Mouse (Mus musculus) erythroid progenitor cell, adult 5-6 weeks (primary cell): ENCODE measurements around the gene Mars. TPM values are rescaled to one million over a fixed set of nuclear protein-coding genes. Genes with fewer than 3 reads are reported as not detected.

Source experiments
- ATAC-seq: replicated peaks from 2 replicates; pipeline ENCODE4 v1.8.0; 2016; ENCODE audit warnings: moderate number of reproducible peaks, mild to moderate bottlenecking, moderate TSS enrichment, inconsistent platforms; ENCODE audit not compliant: poor library complexity, low FRiP score, severe bottlenecking
- total RNA-seq, 2 experiments: library from RNA; stranded (forward) in 1 of 2; stranded (reverse) in 1 of 2; fragments of 150-400 nt in 1 of 2; fragments of 186-747, 209-891 nt in 1 of 2; gene quantifications; 2 replicates each; pipeline versions ENCODE4 v1.2.3 to v1.2.4; 2015 to 2017; ENCODE audit warnings: low replicate concordance in 2 of 2

The Mars gene
- total RNA-seq, 2 experiments from 2014 or later = 80.9 to 98.9 TPM

GRCm38 (mm10) chr10:127266112-127267091 lies 45.2 kb downstream of the Mars start, which contains the start of gene Dctn2:
TSS of gene Dctn2 (plus strand) at chr10:127266368.
- ATAC-seq = peak; percentile 95

- ATAC-seq = peak; percentile 65
Observed at GRCm38 (mm10) chr10:127265727-127266111, 45.9 kb downstream of the Mars start.

- no peak for ATAC-seq
Observed at GRCm38 (mm10) chr10:127264971-127265370, 46.6 kb downstream of the Mars start.

GRCm38 (mm10) chr10:127264336-127264735 lies 47.2 kb downstream of the Mars start:
- ATAC-seq = no peak

- no peak for ATAC-seq
Observed at GRCm38 (mm10) chr10:127263631-127264030, 48.0 kb downstream of the Mars start.

- no peak for ATAC-seq
Observed at GRCm38 (mm10) chr10:127262548-127263398, 48.8 kb downstream of the Mars start, which contains the start of gene Kif5a. TSS of gene Kif5a (minus strand) at chr10:127263348.

- no peak for ATAC-seq
Observed at GRCm38 (mm10) chr10:127261706-127262547, 49.7 kb downstream of the Mars start.

GRCm38 (mm10) chr10:127258489-127258888 lies 53.1 kb downstream of the Mars start:
- no peak for ATAC-seq

GRCm38 (mm10) chr10:127257790-127258189 lies 53.8 kb downstream of the Mars start:
- no peak for ATAC-seq

GRCm38 (mm10) chr10:127255625-127256345 lies 55.8 kb downstream of the Mars start:
- no peak for ATAC-seq

GRCm38 (mm10) chr10:127250810-127251209 lies 60.8 kb downstream of the Mars start:
- no peak for ATAC-seq

Other genes with a start within 250 kb of the Mars start
- gene Cdk4, start 248.3 kb downstream of the Mars start, total RNA-seq (2015; ENCODE audit: low replicate concordance) = 84.3 and 107 TPM in 2 replicates
- gene Cdk4, start 248.3 kb downstream of the Mars start, total RNA-seq (2017; ENCODE audit: low replicate concordance) = 42.7 and 99.2 TPM in 2 replicates
- gene Tspan31, start 241.5 kb downstream of the Mars start, total RNA-seq (2015; ENCODE audit: low replicate concordance) = 13.0 and 18.0 TPM in 2 replicates
- gene Tspan31, start 241.5 kb downstream of the Mars start, total RNA-seq (2017; ENCODE audit: low replicate concordance) = 6.6 and 8.5 TPM in 2 replicates
- 1.1 and 3.8 TPM in 2 replicates for gene Agap2, start 236.5 kb downstream of the Mars start, total RNA-seq (2015; ENCODE audit: low replicate concordance)
- 2.2 and 51.8 TPM in 2 replicates for gene Agap2, start 236.5 kb downstream of the Mars start, total RNA-seq (2017; ENCODE audit: low replicate concordance)
- 36.5 and 37.5 TPM in 2 replicates for gene Os9, start 190.7 kb downstream of the Mars start, total RNA-seq (2015; ENCODE audit: low replicate concordance)
- gene Os9, start 190.7 kb downstream of the Mars start, total RNA-seq (2017; ENCODE audit: low replicate concordance) = 57.2 and 70.0 TPM in 2 replicates
- 25.2 and 34.2 TPM in 2 replicates for gene B4galnt1, start 146.6 kb downstream of the Mars start, total RNA-seq (2015; ENCODE audit: low replicate concordance)
- gene B4galnt1, start 146.6 kb downstream of the Mars start, total RNA-seq (2017; ENCODE audit: low replicate concordance) = 10.7 and 14.0 TPM in 2 replicates
- not detected in 2 replicates for gene Slc26a10, start 131.1 kb downstream of the Mars start, total RNA-seq (2015; ENCODE audit: low replicate concordance)
- gene Slc26a10, start 131.1 kb downstream of the Mars start, total RNA-seq (2017; ENCODE audit: low replicate concordance) = not detected in 2 replicates
- gene Arhgef25, start 121.7 kb downstream of the Mars start, total RNA-seq (2015; ENCODE audit: low replicate concordance) = 0.72 TPM in 1 of 2 replicates, not detected in the other
- gene Arhgef25, start 121.7 kb downstream of the Mars start, total RNA-seq (2017; ENCODE audit: low replicate concordance) = 0.13 and 10.1 TPM in 2 replicates
- gene Dtx3, start 116.1 kb downstream of the Mars start, total RNA-seq (2015; ENCODE audit: low replicate concordance) = 18.9 and 22.0 TPM in 2 replicates
- gene Dtx3, start 116.1 kb downstream of the Mars start, total RNA-seq (2017; ENCODE audit: low replicate concordance) = 6.3 and 11.9 TPM in 2 replicates
- 31.4 and 61.6 TPM in 2 replicates for gene Pip4k2c, start 100.2 kb downstream of the Mars start, total RNA-seq (2015; ENCODE audit: low replicate concordance)
- 37.8 and 46.2 TPM in 2 replicates for gene Pip4k2c, start 100.2 kb downstream of the Mars start, total RNA-seq (2017; ENCODE audit: low replicate concordance)
- not detected in 2 replicates for gene Kif5a, start 48.4 kb downstream of the Mars start, total RNA-seq (2015; ENCODE audit: low replicate concordance)
- gene Kif5a, start 48.4 kb downstream of the Mars start, total RNA-seq (2017; ENCODE audit: low replicate concordance) = not detected in 2 replicates
- gene Dctn2, start 45.4 kb downstream of the Mars start, total RNA-seq (2015; ENCODE audit: low replicate concordance) = 72.9 and 75.0 TPM in 2 replicates
- gene Dctn2, start 45.4 kb downstream of the Mars start, total RNA-seq (2017; ENCODE audit: low replicate concordance) = 64.0 and 70.5 TPM in 2 replicates
- 55.8 and 69.6 TPM in 2 replicates for gene Mbd6, start 22.8 kb downstream of the Mars start, total RNA-seq (2015; ENCODE audit: low replicate concordance)
- gene Mbd6, start 22.8 kb downstream of the Mars start, total RNA-seq (2017; ENCODE audit: low replicate concordance) = 10.7 and 15.0 TPM in 2 replicates
- 18.0 and 18.9 TPM in 2 replicates for gene Arhgap9, start 10.2 kb upstream of the Mars start, total RNA-seq (2015; ENCODE audit: low replicate concordance)
- gene Arhgap9, start 10.2 kb upstream of the Mars start, total RNA-seq (2017; ENCODE audit: low replicate concordance) = 6.4 and 15.4 TPM in 2 replicates
- gene Gli1, start 30.2 kb upstream of the Mars start, total RNA-seq (2015; ENCODE audit: low replicate concordance) = not detected in 2 replicates
- not detected in 2 replicates for gene Gli1, start 30.2 kb upstream of the Mars start, total RNA-seq (2017; ENCODE audit: low replicate concordance)
- not detected in 2 replicates for gene Inhbe, start 42.6 kb upstream of the Mars start, total RNA-seq (2015; ENCODE audit: low replicate concordance)
- gene Inhbe, start 42.6 kb upstream of the Mars start, total RNA-seq (2017; ENCODE audit: low replicate concordance) = not detected in 2 replicates
- not detected in 2 replicates for gene Inhbc, start 58.6 kb upstream of the Mars start, total RNA-seq (2015; ENCODE audit: low replicate concordance)
- gene Inhbc, start 58.6 kb upstream of the Mars start, total RNA-seq (2017; ENCODE audit: low replicate concordance) = not detected in 2 replicates
- 34.4 and 56.9 TPM in 2 replicates for gene R3hdm2, start 68.5 kb upstream of the Mars start, total RNA-seq (2015; ENCODE audit: low replicate concordance)
- 22.6 and 52.5 TPM in 2 replicates for gene R3hdm2, start 68.5 kb upstream of the Mars start, total RNA-seq (2017; ENCODE audit: low replicate concordance)
- not detected in 2 replicates for gene Stac3, start 189.9 kb upstream of the Mars start, total RNA-seq (2015; ENCODE audit: low replicate concordance)
- not detected in 2 replicates for gene Stac3, start 189.9 kb upstream of the Mars start, total RNA-seq (2017; ENCODE audit: low replicate concordance)
- gene Ndufa4l2, start 203.2 kb upstream of the Mars start, total RNA-seq (2015; ENCODE audit: low replicate concordance) = not detected in 2 replicates
- gene Ndufa4l2, start 203.2 kb upstream of the Mars start, total RNA-seq (2017; ENCODE audit: low replicate concordance) = not detected in 2 replicates
- gene Shmt2, start 210.7 kb upstream of the Mars start, total RNA-seq (2015; ENCODE audit: low replicate concordance) = 17.2 and 28.1 TPM in 2 replicates
- gene Shmt2, start 210.7 kb upstream of the Mars start, total RNA-seq (2017; ENCODE audit: low replicate concordance) = 21.4 and 24.8 TPM in 2 replicates
- gene Nxph4, start 222.8 kb upstream of the Mars start, total RNA-seq (2015; ENCODE audit: low replicate concordance) = not detected in 2 replicates
- not detected in 2 replicates for gene Nxph4, start 222.8 kb upstream of the Mars start, total RNA-seq (2017; ENCODE audit: low replicate concordance)